Mouse (Mus musculus): ENCODE measurements around the gene Abhd17a. TPM values are rescaled to one million over a fixed set of nuclear protein-coding genes. Genes with fewer than 3 reads are reported as not detected.

Gene Abhd17a
- total RNA-seq, 2 experiments from 2014 or later, result 161 to 176 TPM

- no peak for DNase-seq
These were observed 13.6 kb downstream of the Abhd17a start for GRCm38 (mm10) chr10:80576351-80577194.

- no peak for DNase-seq
These were observed 14.2 kb downstream of the Abhd17a start for GRCm38 (mm10) chr10:80575925-80576324.

- DNase-seq, result no peak
These were observed 15.2 kb downstream of the Abhd17a start for GRCm38 (mm10) chr10:80574896-80575295.

- DNase-seq, result peak in 1 of 2 experiments; percentile 52
These were observed 16.2 kb downstream of the Abhd17a start for GRCm38 (mm10) chr10:80573944-80574343.

- no peak for DNase-seq
These were observed 17.7 kb downstream of the Abhd17a start for GRCm38 (mm10) chr10:80572477-80572876.

GRCm38 (mm10) chr10:80570871-80571836 lies 19.0 kb downstream of the Abhd17a start:
- peak in 1 of 2 experiments; percentile 60 for DNase-seq

GRCm38 (mm10) chr10:80570419-80570818 lies 19.7 kb downstream of the Abhd17a start:
- no peak for DNase-seq

- no peak for DNase-seq
These were observed 20.5 kb downstream of the Abhd17a start for GRCm38 (mm10) chr10:80569664-80570066.

- no peak for DNase-seq
These were observed 21.3 kb downstream of the Abhd17a start for GRCm38 (mm10) chr10:80568876-80569275.

- peak; percentile 87 for DNase-seq
These were observed 23.6 kb downstream of the Abhd17a start for GRCm38 (mm10) chr10:80566375-80567092.

- peak; percentile 94 to 95 for DNase-seq
These were observed 28.8 kb downstream of the Abhd17a start, which contains the start of gene Rexo1 for GRCm38 (mm10) chr10:80561116-80561944. Rexo1 (minus strand) TSS chr10:80561560.

GRCm38 (mm10) chr10:80560621-80561020 lies 29.5 kb downstream of the Abhd17a start:
- no peak for DNase-seq

- no peak for DNase-seq
These were observed 30.7 kb downstream of the Abhd17a start for GRCm38 (mm10) chr10:80559431-80559830.

GRCm38 (mm10) chr10:80557346-80557965 lies 32.7 kb downstream of the Abhd17a start:
- DNase-seq, result peak; percentile 70 to 76

- DNase-seq, result no peak
These were observed 36.1 kb downstream of the Abhd17a start for GRCm38 (mm10) chr10:80553997-80554396.

- DNase-seq, result no peak
These were observed 36.6 kb downstream of the Abhd17a start for GRCm38 (mm10) chr10:80553575-80553974.

GRCm38 (mm10) chr10:80552364-80552763 lies 37.8 kb downstream of the Abhd17a start:
- no peak for DNase-seq

GRCm38 (mm10) chr10:80549279-80549678 lies 40.9 kb downstream of the Abhd17a start:
- no peak for DNase-seq

GRCm38 (mm10) chr10:80548428-80549006 lies 41.6 kb downstream of the Abhd17a start:
- DNase-seq, result no peak

- DNase-seq, result no peak
These were observed 42.6 kb downstream of the Abhd17a start for GRCm38 (mm10) chr10:80547539-80547938.
